Mouse (Mus musculus) kidney, postnatal 0 days (tissue): ENCODE measurements around the gene Troap. TPM values are rescaled to one million over a fixed set of nuclear protein-coding genes. Genes with fewer than 3 reads are reported as not detected.
A peak's percentile ranks its signal among the peaks of the same experiment; 100 is the strongest.
"Not testable (repeated sequence)": the region's sequence is repeated elsewhere in the genome, so short reads cannot be mapped to it uniquely, and the experiment has no call there.

Source experiments
- ATAC-seq: fragments of 200-750 bp; cut with Nextera tagmentation; replicated peaks from 2 replicates; pipeline ENCODE4 v1.8.0; 2017; ENCODE audit warnings: low read depth, moderate number of reproducible peaks, moderate TSS enrichment, moderate library complexity; ENCODE audit not compliant: low FRiP score
- DNase-seq: peaks from one replicate; pipeline ENCODE4 v3.0.0-alpha.2; 2016; ENCODE audit warnings: low spot score
- H3K27ac ChIP-seq: fragments of 300-500 bp; sonication (generic); 2 replicates; pipeline ENCODE4 v1.5.1; 2014; ENCODE audit warnings: mild to moderate bottlenecking
- H3K27me3 ChIP-seq: fragments of 300-500 bp; sonication (generic); 2 replicates; pipeline ENCODE4 v1.6.1; 2014; ENCODE audit warnings: low read length, mixed read lengths; ENCODE audit not compliant: insufficient read depth
- H3K36me3 ChIP-seq: fragments of 300-500 bp; sonication (generic); 2 replicates; pipeline ENCODE4 v1.6.1; 2014; ENCODE audit warnings: low read length, mixed read lengths; ENCODE audit not compliant: insufficient read depth
- H3K4me1 ChIP-seq: fragments of 300-500 bp; sonication (generic); replicated peaks from 2 replicates; pipeline ENCODE4 v1.6.1; 2014; ENCODE audit warnings: antibody characterized with exemption, low read length, mixed read lengths; ENCODE audit not compliant: insufficient read depth
- H3K4me2 ChIP-seq: fragments of 300-500 bp; sonication (generic); 2 replicates; pipeline ENCODE4 v1.6.1; 2014; ENCODE audit warnings: mild to moderate bottlenecking, low read length, moderate library complexity, mixed read lengths
- H3K4me3 ChIP-seq: fragments of 300-500 bp; sonication (generic); replicated peaks from 2 replicates; pipeline ENCODE4 v1.5.1; 2014; ENCODE audit warnings: low read depth, low read length
- H3K9ac ChIP-seq: fragments of 300-500 bp; sonication (generic); 2 replicates; pipeline ENCODE4 v1.6.1; 2014; ENCODE audit warnings: low read depth, low read length
- H3K9me3 ChIP-seq: fragments of 300-500 bp; sonication (generic); replicated peaks from 2 replicates; pipeline ENCODE4 v1.6.1; 2016; ENCODE audit warnings: low read length, inconsistent platforms, mixed read lengths
- CTCF ChIP-seq: IDR thresholded peaks from 2 replicates; pipeline ENCODE4 v1.5.1; 2016; ENCODE audit warnings: antibody characterized with exemption, low read depth, mild to moderate bottlenecking, moderate library complexity
- WGBS: fragments of 180-500 bp; shearing (Covaris S2); extraction: QIAGEN DNeasy Blood & Tissue Kit; methylation state at CpG from one replicate; pipeline ENCODE4 v1.1.7; 2014; 5-methylcytosine and 5-hydroxymethylcytosine counted together
- polyA plus RNA-seq: library from polyadenylated mRNA; unstranded; fragments of >200 nt; fragmentation: Nextera tagmentation; extraction: Ambion mirVana; gene quantifications from 2 replicates; pipeline ENCODE4 v1.2.1, GENCODE M21; 2015

Gene Troap
- polyA plus RNA-seq, 1 experiment from 2014 or later: 11.5 TPM

- Histone ChIP-seq H3K27ac (no peak overlapping the region), H3K36me3 (peaks cover 17% of the 10 kb centered on the region; the same call in 1 of the 2 replicates), H3K27me3 (no peaks in the 10 kb centered on the region), H3K4me3 (no peak overlapping the region), H3K4me2 (peak overlapping the region; percentile 29; the same call in 1 of the 2 replicates), H3K9me3 (no peaks in the 10 kb centered on the region), H3K9ac (no peak overlapping the region), H3K4me1 (0 out of 2 replicates have a peak, but pooled peaks cover 7% of the 10 kb centered on the region)
- TF ChIP-seq CTCF: peak; percentile 55
- 67% methylated on average over 26 of the region's 26 CpGs for WGBS
- ATAC-seq (no peak), DNase-seq (no peak)
Measured at GRCm38 (mm10) chr15:99039996-99040919, 34.1 kb upstream of the Troap start.

GRCm38 (mm10) chr15:99040920-99041856 lies 33.2 kb upstream of the Troap start:
- Histone ChIP-seq H3K9ac (no peak overlapping the region), H3K27me3 (no peaks in the 10 kb centered on the region), H3K4me3 (no peak overlapping the region), H3K4me2 (peak overlapping the region; percentile 29), H3K9me3 (no peaks in the 10 kb centered on the region), H3K36me3 (0 out of 2 replicates have a peak, but pooled peaks cover 10% of the 10 kb centered on the region), H3K4me1 (0 out of 2 replicates have a peak, but pooled peaks cover 7% of the 10 kb centered on the region), H3K27ac (peak overlapping the region; percentile 50)
- DNase-seq: no peak
- no peak for ATAC-seq
- no peak for TF ChIP-seq CTCF
- 26% methylated on average over 21 of the region's 21 CpGs for WGBS

DNA sequence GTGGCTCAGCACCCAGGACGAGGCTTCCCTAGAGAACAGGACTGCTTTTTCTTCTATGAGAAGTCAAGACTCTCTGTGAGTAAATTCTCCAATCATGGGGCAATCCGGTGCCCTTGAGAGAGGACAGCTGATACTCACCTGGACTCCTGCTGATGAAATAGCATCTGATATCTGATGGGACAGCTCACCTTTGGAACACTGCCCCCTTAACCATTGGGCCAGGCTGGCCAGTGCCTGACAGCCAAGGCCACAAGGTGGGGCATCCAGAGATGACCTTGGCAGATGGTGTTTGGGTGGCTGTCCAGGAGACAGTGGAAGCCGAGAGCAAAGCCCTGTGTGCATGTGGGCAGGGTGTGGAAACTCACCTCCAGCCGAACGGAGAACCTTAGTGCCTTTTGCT lies 32.0 kb upstream of the Troap start:
- Histone ChIP-seq H3K4me1 (0 out of 2 replicates have a peak, but pooled peaks cover 7% of the 10 kb centered on the region), H3K27me3 (no peaks in the 10 kb centered on the region), H3K9me3 (no peaks in the 10 kb centered on the region), H3K4me3 (no peak overlapping the region), H3K4me2 (no peak overlapping the region), H3K9ac (no peak overlapping the region), H3K27ac (no peak overlapping the region), H3K36me3 (0 out of 2 replicates have a peak, but pooled peaks cover 4% of the 10 kb centered on the region)
- no peak for TF ChIP-seq CTCF
- WGBS: 81% methylated on average over 5 of the region's 5 CpGs
- no peak for DNase-seq
- ATAC-seq: no peak

GRCm38 (mm10) chr15:99044854-99045253 lies 29.5 kb upstream of the Troap start:
- TF ChIP-seq CTCF: no peak
- no peaks in the 10 kb centered on the region for H3K9me3 ChIP-seq
- WGBS: 52% methylated on average over 3 of the region's 3 CpGs
- H3K27ac ChIP-seq: no peak overlapping the region
- H3K4me1 ChIP-seq: 0 out of 2 replicates have a peak, but pooled peaks cover 7% of the 10 kb centered on the region
- DNase-seq: no peak
- H3K9ac ChIP-seq: no peak overlapping the region
- no peak overlapping the region for H3K4me2 ChIP-seq
- no peaks in the 10 kb centered on the region for H3K27me3 ChIP-seq
- 0 out of 2 replicates have a peak, but pooled peaks have one; percentile 26 for ATAC-seq
- no peak overlapping the region for H3K4me3 ChIP-seq
- no peaks in the 10 kb centered on the region for H3K36me3 ChIP-seq

- H3K4me3 ChIP-seq, H3K9me3 ChIP-seq, H3K36me3 ChIP-seq, H3K27ac ChIP-seq, ATAC-seq, H3K4me2 ChIP-seq, H3K27me3 ChIP-seq, H3K9ac ChIP-seq, DNase-seq, H3K4me1 ChIP-seq: not testable (repeated sequence)
- WGBS: 85% methylated on average over 6 of the region's 6 CpGs
Measured at GRCm38 (mm10) chr15:99045734-99046133, 28.6 kb upstream of the Troap start.
